Mouse (Mus musculus) MEL (cell line): ENCODE measurements at regions not wholly inside any gene's neighbourhood (a gene's known extent, or its start where the extent isn't known, plus 50 kb on each side); places are given as distances from the start of the nearest gene placed in this dataset.

Experiments used
- CHD2 ChIP-seq: IDR thresholded peaks from 2 replicates; pipeline ENCODE4 v1.6.1; 2011; ENCODE audit warnings: low read length, improper control_type of control experiment
- CTCF ChIP-seq, 3 experiments: IDR thresholded peaks in 2 of 3; conservative IDR thresholded peaks in 1 of 3; 2 replicates each; pipeline ENCODE4 v1.5.1; 2011 to 2012; ENCODE audit warnings: low read length in 3 of 3, low read depth in 2 of 3, mild to moderate bottlenecking in 2 of 3, improper control_type of control experiment in 1 of 3, inconsistent platforms in 1 of 3, mixed read lengths in 1 of 3, moderate library complexity in 1 of 3; ENCODE audit not compliant: control insufficient read depth in 1 of 3, insufficient read depth in 1 of 3, poor library complexity in 1 of 3, severe bottlenecking in 1 of 3
- EP300 ChIP-seq, 2 experiments: IDR thresholded peaks; 2 replicates each; pipeline ENCODE4 v1.6.1; 2011; ENCODE audit warnings: improper control_type of control experiment in 2 of 2, low read length in 2 of 2, low read depth in 1 of 2, mild to moderate bottlenecking in 1 of 2
- HCFC1 ChIP-seq: IDR thresholded peaks from 2 replicates; pipeline ENCODE4 v1.6.1; 2012; ENCODE audit warnings: low read depth, mild to moderate bottlenecking, inconsistent platforms, low read length, improper control_type of control experiment, moderate library complexity
- JUND ChIP-seq: IDR thresholded peaks from 2 replicates; pipeline ENCODE4 v1.6.1; 2011; ENCODE audit warnings: low read depth, mild to moderate bottlenecking, improper control_type of control experiment, low read length
- MAX ChIP-seq: IDR thresholded peaks from 2 replicates; pipeline ENCODE4 v1.6.1; 2011; ENCODE audit warnings: low read length, improper control_type of control experiment
- POLR2A ChIP-seq, 2 experiments: IDR thresholded peaks; 2 replicates each; pipeline ENCODE4 v1.6.1; 2011 to 2012; ENCODE audit warnings: low read length in 2 of 2, mild to moderate bottlenecking in 2 of 2, control low read depth in 1 of 2, improper control_type of control experiment in 1 of 2, low read depth in 1 of 2, moderate library complexity in 1 of 2; ENCODE audit not compliant: control insufficient read depth in 1 of 2, insufficient read depth in 1 of 2, poor library complexity in 1 of 2
- SIN3A ChIP-seq: IDR thresholded peaks from 2 replicates; pipeline ENCODE4 v1.6.1; 2012; ENCODE audit warnings: low read length, improper control_type of control experiment, inconsistent platforms
- TBP ChIP-seq: IDR thresholded peaks from 2 replicates; pipeline ENCODE4 v1.8.0; 2011; ENCODE audit warnings: low read depth, low read length, improper control_type of control experiment
- USF1 ChIP-seq: IDR thresholded peaks from 2 replicates; pipeline ENCODE4 v1.6.1; 2014; ENCODE audit warnings: low read depth, mild to moderate bottlenecking, inconsistent platforms, low read length, improper control_type of control experiment, moderate library complexity

GRCm38 (mm10) chr3:132353204-132353603 lies 268.1 kb downstream of the Dkk2 start:
- TF ChIP-seq CHD2 (no peak), MAX (no peak), CTCF (IDR thresholded peaks at IDR 0.05 in 2 of 3, conservative IDR thresholded peaks at IDR 0.05 in 1 of 3; ENCODE audit: control insufficient read depth in 1 of 3, insufficient read depth in 1 of 3, low read depth in 2 of 3, low read length in 3 of 3, poor library complexity in 1 of 3, severe bottlenecking in 1 of 3) (no peak), USF1 (no peak), JUND (no peak), POLR2A (IDR thresholded peaks at IDR 0.05; ENCODE audit: control insufficient read depth in 1 of 2, insufficient read depth in 1 of 2, low read depth in 1 of 2, low read length in 2 of 2, poor library complexity in 1 of 2) (no peak), TBP (no peak), HCFC1 (no peak), SIN3A (no peak), EP300 (IDR thresholded peaks at IDR 0.05; ENCODE audit: low read depth in 1 of 2, low read length in 2 of 2) (no peak)
